Mouse (Mus musculus) hindbrain, embryonic 10.5 days (tissue): ENCODE measurements around the gene Ppp4c. TPM values are rescaled to one million over a fixed set of nuclear protein-coding genes. Genes with fewer than 3 reads are reported as not detected.

Source experiments
- DNase-seq: peaks from one replicate; pipeline ENCODE4 v3.0.0-alpha.2; 2017; ENCODE audit warnings: low spot score
- H3K27ac ChIP-seq: fragments of 300-500 bp; sonication (generic); 2 replicates; pipeline ENCODE4 v1.5.1; 2016; ENCODE audit warnings: mild to moderate bottlenecking, moderate library complexity
- H3K27me3 ChIP-seq: fragments of 300-500 bp; sonication (generic); 2 replicates; pipeline ENCODE4 v1.6.1; 2016; ENCODE audit warnings: mild to moderate bottlenecking; ENCODE audit not compliant: poor library complexity, insufficient read depth, severe bottlenecking
- H3K36me3 ChIP-seq: fragments of 300-500 bp; sonication (generic); 2 replicates; pipeline ENCODE4 v1.6.1; 2016; ENCODE audit warnings: mild to moderate bottlenecking, moderate library complexity
- H3K4me1 ChIP-seq: fragments of 300-500 bp; sonication (generic); replicated peaks from 2 replicates; pipeline ENCODE4 v1.6.1; 2016; ENCODE audit warnings: mild to moderate bottlenecking
- H3K4me3 ChIP-seq: fragments of 300-500 bp; sonication (generic); 2 replicates; pipeline ENCODE4 v1.5.1; 2016; ENCODE audit warnings: mild to moderate bottlenecking, moderate library complexity
- H3K9me3 ChIP-seq: fragments of 300-500 bp; sonication (generic); 2 replicates; pipeline ENCODE4 v1.6.1; 2016; ENCODE audit warnings: mild to moderate bottlenecking, moderate library complexity
- WGBS: fragments of 180-500 bp; shearing (Covaris S2); methylation state at CpG from one replicate; pipeline ENCODE4 v1.1.7; 2016; 5-methylcytosine and 5-hydroxymethylcytosine counted together
- polyA plus RNA-seq: library from polyadenylated mRNA; unstranded; fragments of >200 nt; fragmentation: Nextera tagmentation; extraction: Ambion mirVana; gene quantifications from 2 replicates; pipeline ENCODE4 v1.2.1, GENCODE M21; 2016

Gene Ppp4c
- polyA plus RNA-seq, 1 experiment from 2014 or later: 411 TPM

DNA sequence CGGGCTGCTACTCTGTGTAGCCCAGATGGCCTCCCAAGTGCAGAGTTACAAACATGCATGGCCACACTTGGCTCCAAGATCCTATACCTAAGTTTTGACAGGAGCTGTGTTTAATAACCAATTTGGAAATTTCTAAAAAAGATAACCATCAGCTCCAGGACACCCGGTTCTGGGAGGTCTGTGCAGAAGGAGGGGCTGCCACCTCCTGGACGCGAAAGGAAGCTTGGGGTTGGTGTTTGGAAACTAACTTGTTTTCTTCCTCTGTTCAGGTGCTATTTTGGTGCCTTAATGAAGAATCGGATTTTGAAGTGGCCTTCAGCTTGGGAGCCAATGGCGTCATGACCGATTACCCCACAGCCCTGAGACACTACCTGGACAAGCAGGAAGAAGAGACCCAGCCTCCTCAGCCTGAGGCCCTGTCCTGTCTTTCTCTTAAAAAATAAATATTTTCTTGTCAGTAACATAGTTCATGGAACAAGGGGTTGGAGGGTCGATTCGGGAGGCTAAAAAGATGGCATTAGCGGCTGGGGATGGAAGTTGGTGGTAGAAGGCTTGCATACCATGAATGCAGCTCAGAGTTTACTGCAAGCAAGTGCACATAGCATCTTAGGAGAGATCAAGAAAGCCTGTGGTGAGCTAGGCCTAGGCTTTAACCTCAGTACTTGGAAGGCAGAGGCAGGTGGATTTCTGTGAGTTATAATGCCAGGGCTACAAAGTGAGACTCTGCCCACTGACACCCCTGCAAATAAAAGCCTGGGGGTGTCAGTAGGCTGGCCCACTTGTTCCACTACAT is 16.9 kb downstream of the Ppp4c start:
- peaks cover 21% of the 10 kb centered on the region for H3K36me3 ChIP-seq
- H3K9me3 ChIP-seq: no peaks in the 10 kb centered on the region
- H3K27ac ChIP-seq: peak overlapping the region; percentile 98
- H3K4me1 ChIP-seq: peaks cover 39% of the 10 kb centered on the region
- 0 out of 2 replicates have a peak overlapping the region, but pooled peaks have one; percentile 89 for H3K4me3 ChIP-seq
- H3K27me3 ChIP-seq: no peaks in the 10 kb centered on the region
- WGBS: 82% methylated on average over 10 of the region's 10 CpGs
- no peak for DNase-seq

DNA sequence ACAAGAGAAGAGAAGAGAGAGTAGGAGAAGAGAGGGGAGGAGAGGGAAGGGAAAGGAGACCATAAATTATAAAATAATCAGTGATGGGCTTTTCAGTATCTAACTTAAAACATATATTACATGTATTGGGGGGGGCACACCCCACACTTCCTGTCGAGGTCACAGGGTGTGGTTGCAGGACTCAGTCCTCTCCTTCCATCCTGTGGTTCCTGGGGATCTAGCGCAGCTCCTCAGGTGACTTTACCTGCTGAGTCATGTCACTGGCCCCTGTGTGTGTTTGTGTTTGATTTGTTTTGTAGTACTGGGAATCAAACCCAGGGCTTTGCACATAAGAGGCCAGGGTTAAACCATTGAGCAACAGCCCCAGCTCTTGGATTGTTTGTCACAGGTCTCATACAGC is 17.8 kb downstream of the Ppp4c start:
- Histone ChIP-seq H3K36me3 (peaks cover 30% of the 10 kb centered on the region), H3K9me3 (no peaks in the 10 kb centered on the region), H3K27me3 (no peaks in the 10 kb centered on the region), H3K27ac (no peak overlapping the region), H3K4me1 (peaks cover 29% of the 10 kb centered on the region), H3K4me3 (no peak overlapping the region)
- DNase-seq: no peak
- WGBS: 77% methylated on average over 2 of the region's 2 CpGs

DNA sequence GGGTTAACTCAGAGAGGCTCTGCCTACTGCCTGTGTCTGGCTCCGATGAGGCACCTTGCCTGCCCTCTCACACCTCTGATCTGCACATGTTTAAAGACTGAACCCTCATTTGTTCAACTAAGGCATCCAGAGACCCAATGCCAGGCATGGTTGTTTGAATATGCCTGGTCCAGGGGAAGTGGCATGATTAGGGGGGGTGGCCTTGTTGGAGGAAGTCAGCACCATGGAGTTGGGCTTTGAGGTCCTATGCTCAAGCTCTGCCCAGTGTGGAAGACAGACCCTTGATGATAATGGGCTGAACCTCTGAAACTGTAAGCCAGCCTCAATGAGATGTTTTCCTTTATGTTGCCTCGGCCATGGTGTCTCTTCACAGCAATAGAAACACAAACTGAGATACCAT is 18.9 kb downstream of the Ppp4c start:
- H3K27me3 ChIP-seq: no peaks in the 10 kb centered on the region
- no peak overlapping the region for H3K27ac ChIP-seq
- peaks cover 41% of the 10 kb centered on the region for H3K36me3 ChIP-seq
- DNase-seq: no peak
- H3K4me3 ChIP-seq: no peak overlapping the region
- WGBS: 88% methylated on average over 2 of the region's 2 CpGs
- no peaks in the 10 kb centered on the region for H3K9me3 ChIP-seq
- peaks cover 28% of the 10 kb centered on the region for H3K4me1 ChIP-seq

DNA sequence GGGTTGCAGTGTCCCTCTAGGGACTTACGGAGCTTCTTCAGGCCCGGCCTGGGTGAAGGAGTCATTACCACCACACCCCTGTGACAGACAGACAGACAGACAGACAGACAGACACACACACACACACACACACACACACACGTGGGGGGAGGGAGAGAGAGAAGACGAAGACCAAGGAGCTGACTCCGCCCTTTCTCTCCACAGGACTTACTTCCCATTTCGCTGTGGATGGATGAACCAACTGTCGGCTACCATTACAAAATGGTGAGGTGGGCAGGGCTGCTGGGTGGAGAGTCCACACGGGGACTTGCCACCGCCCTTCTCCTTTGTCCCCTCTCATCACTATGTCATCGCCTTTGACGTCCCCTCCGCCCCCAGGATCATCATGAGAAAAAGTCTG is 21.5 kb downstream of the Ppp4c start:
- 84% methylated on average over 12 of the region's 12 CpGs for WGBS
- Histone ChIP-seq H3K9me3 (no peaks in the 10 kb centered on the region), H3K27ac (no peak overlapping the region)

DNA sequence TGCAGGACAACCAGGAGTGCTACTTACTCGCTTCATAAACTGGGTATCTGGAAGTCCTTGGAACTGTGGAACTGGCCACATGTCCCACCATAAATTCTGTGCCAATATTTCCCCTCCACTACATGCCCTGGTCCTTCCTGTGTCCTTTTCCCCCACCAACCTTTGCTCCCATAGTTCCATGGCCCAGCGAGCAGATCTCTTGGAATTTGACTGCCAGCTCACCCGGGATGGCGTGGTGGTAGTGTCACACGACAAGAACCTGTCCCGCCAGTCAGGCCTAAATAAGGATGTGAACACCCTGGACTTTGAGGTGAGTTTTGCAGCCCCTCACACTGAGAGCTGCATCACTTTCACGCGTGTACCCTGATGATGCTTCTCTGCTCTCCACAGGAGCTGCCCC is 25.3 kb downstream of the Ppp4c start:
- DNase-seq: no peak
- H3K4me3 ChIP-seq: no peak overlapping the region
- H3K27me3 ChIP-seq: no peaks in the 10 kb centered on the region
- H3K36me3 ChIP-seq: peaks cover 91% of the 10 kb centered on the region
- 92% methylated on average over 8 of the region's 8 CpGs for WGBS
- peaks cover 12% of the 10 kb centered on the region for H3K4me1 ChIP-seq
- H3K9me3 ChIP-seq: no peaks in the 10 kb centered on the region
- no peak overlapping the region for H3K27ac ChIP-seq

More for the DNA sequence above, 21.5 kb downstream of the Ppp4c start:
- Histone ChIP-seq H3K4me1 (peaks cover 3% of the 10 kb centered on the region), H3K4me3 (no peak overlapping the region), H3K27me3 (no peaks in the 10 kb centered on the region), H3K36me3 (peaks cover 66% of the 10 kb centered on the region)
- DNase-seq: no peak

DNA sequence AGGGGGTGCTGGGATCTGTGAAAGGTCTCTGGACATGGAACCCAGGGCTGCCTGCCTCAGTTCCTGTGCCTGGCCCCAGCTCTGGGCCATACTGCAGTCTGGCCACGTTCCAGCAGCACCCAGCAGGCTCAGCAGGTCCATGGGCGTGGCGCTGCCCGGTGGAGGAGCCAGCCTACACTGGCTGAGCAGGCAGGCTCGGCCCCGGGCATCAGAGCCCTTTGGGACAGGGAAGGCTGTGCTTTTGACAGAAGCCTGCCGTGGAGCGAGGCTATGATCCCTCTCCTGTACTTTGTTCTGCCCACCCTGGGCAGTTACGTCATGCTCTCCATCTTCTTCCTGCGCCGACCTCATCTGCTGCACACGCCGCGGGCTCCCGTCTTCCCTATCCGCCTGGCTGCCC is 26.1 kb downstream of the Ppp4c start, which contains the start of gene Gdpd3:
Gene Gdpd3, plus strand, starts transcription at position 134 of the 400 bp plus-strand sequence.
- DNase-seq: no peak
- Histone ChIP-seq H3K9me3 (no peaks in the 10 kb centered on the region), H3K36me3 (peaks cover 98% of the 10 kb centered on the region), H3K4me1 (peaks cover 20% of the 10 kb centered on the region), H3K4me3 (no peak within 1 kb of the TSS), H3K27ac (no peak within 1 kb of the TSS), H3K27me3 (no peaks in the 10 kb centered on the region)
- WGBS: 94% methylated on average over 16 of the region's 16 CpGs

DNA sequence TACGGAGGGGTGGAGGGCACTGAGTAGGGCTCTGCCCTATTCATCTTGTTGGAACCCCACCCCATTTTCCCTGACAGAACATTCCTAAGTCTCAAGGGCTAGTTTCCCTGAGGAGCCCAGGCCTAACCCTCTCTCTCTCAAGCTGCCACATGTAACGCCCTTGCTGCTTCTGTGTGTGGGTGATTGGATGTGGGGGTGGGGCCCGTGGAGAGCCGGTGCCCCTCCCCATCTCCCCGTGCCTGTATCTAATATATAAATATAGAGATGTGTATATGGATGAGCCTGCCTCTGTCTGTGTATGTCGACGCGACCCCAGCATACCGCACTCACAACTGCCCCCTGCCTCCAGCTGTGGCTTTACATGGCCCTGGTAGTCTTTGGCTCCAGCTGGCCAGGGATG is 26.8 kb downstream of the Ppp4c start:
- Histone ChIP-seq H3K36me3 (peaks cover 94% of the 10 kb centered on the region), H3K4me1 (peaks cover 26% of the 10 kb centered on the region), H3K4me3 (no peak overlapping the region), H3K27ac (no peak overlapping the region), H3K27me3 (no peaks in the 10 kb centered on the region), H3K9me3 (no peaks in the 10 kb centered on the region)
- 94% methylated on average over 9 of the region's 9 CpGs for WGBS
- DNase-seq: no peak

DNA sequence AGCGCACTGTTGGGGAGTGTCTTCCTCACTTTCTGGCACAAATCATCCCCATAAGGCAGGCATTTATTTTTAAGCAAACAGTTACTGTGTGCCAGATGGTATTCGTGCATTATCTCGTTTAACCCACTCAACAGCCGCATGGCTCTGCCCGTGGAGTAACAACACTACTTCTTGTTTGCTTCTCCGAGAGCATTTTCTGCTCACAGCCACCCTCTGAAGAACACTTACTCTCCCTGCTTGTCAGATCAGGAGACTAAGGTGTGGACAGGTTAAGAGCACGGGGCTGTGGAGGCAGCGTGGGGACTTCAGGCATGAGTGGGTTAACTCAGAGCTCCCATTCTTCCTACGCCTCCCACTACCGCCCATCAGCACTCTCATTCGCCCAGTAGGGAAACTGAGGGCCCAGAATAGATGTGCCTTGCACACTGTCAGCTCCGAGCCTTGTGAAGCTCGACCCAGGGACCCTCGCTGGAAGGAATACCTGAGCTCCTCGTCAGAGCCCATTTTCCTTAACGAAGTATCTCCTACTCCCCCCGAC is 29.8 kb downstream of the Ppp4c start:
- H3K36me3 ChIP-seq: peaks cover 64% of the 10 kb centered on the region
- H3K27me3 ChIP-seq: no peaks in the 10 kb centered on the region
- H3K27ac ChIP-seq: peak overlapping the region; percentile 51
- 76% methylated on average over 17 of the region's 17 CpGs for WGBS
- 0 out of 2 replicates have a peak overlapping the region, but pooled peaks have one; percentile 3 for H3K4me3 ChIP-seq
- H3K9me3 ChIP-seq: no peaks in the 10 kb centered on the region
- DNase-seq: no peak
- H3K4me1 ChIP-seq: peaks cover 41% of the 10 kb centered on the region

DNA sequence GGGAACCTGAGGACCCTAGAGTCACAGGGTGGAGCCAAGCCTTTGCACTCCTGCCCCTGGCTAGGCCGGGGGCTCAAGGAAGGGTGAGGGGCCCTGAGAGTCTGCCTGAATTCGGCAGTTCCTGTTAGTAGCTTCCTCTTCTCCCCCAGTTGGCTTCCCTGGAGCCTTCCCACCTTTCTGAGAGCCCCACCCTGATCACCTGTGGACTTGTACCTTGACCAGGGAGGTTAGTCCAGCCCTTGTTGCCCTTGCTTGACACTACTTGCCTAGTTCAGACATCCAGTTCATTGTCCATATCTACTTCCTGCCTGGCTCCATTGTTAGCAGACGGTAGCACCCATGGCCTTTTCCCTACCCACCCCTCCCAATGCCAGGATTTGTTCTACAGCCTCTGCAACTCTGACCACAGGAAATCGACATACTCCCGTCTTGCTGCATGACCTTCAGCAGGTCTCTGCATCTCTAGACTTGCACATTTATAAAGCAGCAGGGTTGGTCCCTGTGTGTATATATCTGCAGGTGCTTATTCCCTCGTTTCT is 30.7 kb downstream of the Ppp4c start:
- Histone ChIP-seq H3K27me3 (no peaks in the 10 kb centered on the region), H3K4me1 (peaks cover 41% of the 10 kb centered on the region), H3K27ac (peak overlapping the region; percentile 95; the same call in 1 of the 2 replicates), H3K4me3 (no peak overlapping the region), H3K36me3 (peaks cover 55% of the 10 kb centered on the region), H3K9me3 (no peaks in the 10 kb centered on the region)
- WGBS: 81% methylated on average over 6 of the region's 6 CpGs
- DNase-seq: no peak

DNA sequence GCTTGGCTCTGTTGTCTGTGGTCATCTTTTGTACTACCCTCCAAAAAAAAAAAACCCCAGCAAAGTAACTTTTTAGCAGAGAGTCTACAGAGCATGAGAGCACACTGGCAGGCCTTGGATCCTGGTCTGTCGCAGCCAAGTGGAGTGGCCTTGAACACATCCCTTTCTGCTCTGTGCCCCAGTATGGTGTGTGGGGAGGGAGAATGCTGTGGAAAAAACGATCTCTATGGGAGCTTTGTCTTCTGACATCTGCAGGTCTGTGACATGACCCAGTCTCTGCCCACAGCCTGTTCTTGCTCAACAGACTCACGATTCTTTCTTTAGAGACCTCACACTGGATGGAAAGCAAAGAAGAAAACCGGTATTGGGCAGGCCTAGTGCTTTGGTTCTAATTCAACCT is 31.3 kb downstream of the Ppp4c start:
- H3K27me3 ChIP-seq: no peaks in the 10 kb centered on the region
- H3K27ac ChIP-seq: peak overlapping the region; percentile 95
- peaks cover 41% of the 10 kb centered on the region for H3K4me1 ChIP-seq
- 75% methylated on average over 4 of the region's 4 CpGs for WGBS
- H3K9me3 ChIP-seq: no peaks in the 10 kb centered on the region
- DNase-seq: no peak
- peak overlapping the region; percentile 67; the same call in 1 of the 2 replicates for H3K4me3 ChIP-seq
- peaks cover 48% of the 10 kb centered on the region for H3K36me3 ChIP-seq

DNA sequence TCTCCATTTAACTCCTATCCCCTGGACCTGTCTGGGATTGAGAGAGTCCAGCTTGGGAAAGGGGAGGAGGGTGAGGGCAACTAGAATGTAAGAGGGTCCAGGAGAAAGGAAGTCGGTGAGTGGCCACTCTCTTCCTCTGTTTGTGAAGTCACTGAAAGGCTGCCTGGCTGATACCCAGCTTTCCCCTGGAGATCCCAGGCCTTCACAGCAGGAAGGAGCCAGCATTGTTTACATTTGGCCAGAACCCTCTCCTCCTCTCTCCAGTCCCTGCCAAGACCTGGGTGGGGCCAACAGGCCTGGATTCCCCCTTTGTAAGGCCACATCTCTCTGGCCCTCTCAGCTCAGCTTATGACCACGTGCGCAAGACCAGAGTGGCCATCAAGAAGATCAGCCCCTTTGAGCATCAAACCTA is 31.9 kb downstream of the Ppp4c start:
- Histone ChIP-seq H3K27me3 (no peaks in the 10 kb centered on the region), H3K9me3 (no peaks in the 10 kb centered on the region), H3K27ac (peak overlapping the region; percentile 95), H3K4me1 (peaks cover 41% of the 10 kb centered on the region), H3K36me3 (peaks cover 43% of the 10 kb centered on the region), H3K4me3 (peak overlapping the region; percentile 67)
- WGBS: 18% methylated on average over 3 of the region's 3 CpGs
- DNase-seq: peak; percentile 42

DNA sequence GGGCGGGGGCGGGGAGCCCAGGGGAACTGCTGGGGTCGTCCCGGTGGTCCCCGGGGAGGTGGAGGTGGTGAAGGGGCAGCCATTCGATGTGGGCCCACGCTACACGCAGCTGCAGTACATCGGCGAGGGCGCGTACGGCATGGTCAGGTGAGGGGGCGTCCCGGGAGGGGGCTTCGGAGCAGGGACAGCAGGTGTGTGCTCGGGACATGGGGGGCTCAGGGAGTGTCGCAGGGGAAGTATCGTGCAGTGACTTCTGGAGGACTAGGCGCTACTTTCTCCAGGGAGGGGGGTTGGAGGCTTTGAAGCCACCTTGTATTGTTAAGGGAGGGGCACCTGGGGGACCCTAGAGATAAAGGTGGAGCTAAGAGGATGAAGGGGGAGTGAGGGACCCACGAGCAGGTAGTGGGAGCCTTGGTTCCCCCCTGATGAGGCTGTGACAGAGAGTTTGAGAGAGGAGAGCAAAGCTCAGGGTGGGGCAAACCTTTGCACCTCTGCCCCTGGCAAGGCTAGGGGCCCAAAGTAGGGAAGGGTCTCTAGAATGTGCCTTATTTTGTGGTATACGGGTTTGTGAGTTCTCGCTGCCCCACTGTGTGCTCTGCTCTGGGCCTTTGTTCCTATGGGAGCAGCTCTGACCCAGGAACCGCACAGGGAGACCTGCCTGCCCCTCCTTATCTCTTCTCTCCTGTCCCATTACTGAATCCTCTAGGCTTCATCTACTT is 32.5 kb downstream of the Ppp4c start:
- peaks cover 37% of the 10 kb centered on the region for H3K36me3 ChIP-seq
- peaks cover 47% of the 10 kb centered on the region for H3K4me1 ChIP-seq
- H3K4me3 ChIP-seq: peak overlapping the region; percentile 67
- H3K27me3 ChIP-seq: no peaks in the 10 kb centered on the region
- WGBS: under 1% methylated on average over 23 of the region's 24 CpGs
- no peak for DNase-seq
- H3K27ac ChIP-seq: peak overlapping the region; percentile 95
- no peaks in the 10 kb centered on the region for H3K9me3 ChIP-seq
